Mouse (Mus musculus): Measurements from ENCODE around the gene Dcun1d2.
"Not testable (repeated sequence)": the region's sequence is repeated elsewhere in the genome, so short reads cannot be mapped to it uniquely, and the experiment has no call there.

The Dcun1d2 gene

DNA sequence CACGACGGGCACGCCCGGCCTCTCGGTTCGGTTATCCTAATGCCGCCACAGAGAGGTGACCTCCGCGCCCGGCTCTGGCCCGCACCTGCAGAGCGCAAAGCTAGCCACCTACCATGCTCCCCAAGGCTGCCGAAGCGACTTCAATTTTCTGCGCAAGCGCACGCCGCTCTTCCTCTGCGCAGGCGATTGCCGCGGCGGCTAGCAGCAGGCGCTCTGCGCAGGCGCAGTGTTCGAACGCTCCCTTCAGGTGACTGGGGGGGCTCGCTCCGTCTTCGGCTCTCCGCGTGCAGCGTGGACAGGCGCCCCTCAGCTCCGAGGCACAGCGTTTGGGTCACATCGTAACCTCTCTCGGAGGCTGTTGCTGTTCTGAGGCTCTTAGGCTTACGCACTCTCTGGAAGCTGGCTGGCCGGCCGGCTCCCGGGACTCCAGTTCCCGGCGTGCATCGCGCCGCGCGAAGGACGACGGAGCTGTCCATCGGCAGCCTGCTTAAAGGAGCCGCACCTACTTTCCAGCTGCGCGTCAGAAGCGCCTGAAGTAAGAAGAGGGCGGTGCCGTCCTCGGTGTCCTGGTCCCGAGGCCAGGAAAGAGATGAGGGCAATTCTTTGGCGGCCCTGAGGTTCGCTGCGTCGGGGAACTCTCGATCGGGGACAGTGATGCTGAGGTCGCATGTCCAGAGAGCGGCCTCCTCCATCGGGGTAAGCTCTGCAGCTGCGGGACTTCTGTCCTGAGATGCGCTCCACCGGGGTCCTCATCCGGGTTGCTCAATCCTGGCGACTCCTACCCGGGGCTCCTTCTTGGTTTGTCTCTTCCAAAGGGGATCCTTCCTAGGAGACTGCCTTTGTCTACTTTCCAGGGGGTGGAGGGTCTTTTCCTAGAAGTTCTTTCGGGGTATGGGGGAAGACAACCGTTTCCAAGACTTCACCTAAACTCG lies at the start of gene Dcun1d2, which contains the start of gene Tmco3:
Dcun1d2 (minus strand) TSS at position 440 of the 932 bp plus-strand sequence.
Tmco3 (plus strand) TSS at position 499 of the 932 bp plus-strand sequence.
- peak; percentile 97 for DNase-seq (ENCODE audit: low read depth, low spot score)

DNA sequence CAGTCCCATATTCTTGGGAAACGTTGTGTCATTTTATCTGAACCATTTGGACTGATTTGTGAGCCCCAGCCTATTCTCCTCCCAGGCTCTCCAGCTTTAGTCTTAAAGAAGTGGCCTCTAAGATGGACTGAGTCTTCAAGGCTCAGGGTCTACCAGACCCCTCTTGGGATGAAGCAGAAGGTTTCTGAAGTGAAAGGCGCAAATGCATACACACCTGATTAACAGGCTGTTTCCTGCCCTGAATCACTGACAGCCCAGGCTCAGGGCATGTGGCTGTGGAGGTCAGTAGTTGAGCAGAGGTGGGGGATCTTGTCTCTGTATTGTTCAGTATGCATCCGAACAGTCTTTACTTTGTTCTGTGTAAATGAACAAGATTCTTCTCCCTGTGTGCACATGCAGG lies 49.7 kb upstream of the Dcun1d2 start:
- DNase-seq (ENCODE audit: low read depth, low spot score), result no peak

DNA sequence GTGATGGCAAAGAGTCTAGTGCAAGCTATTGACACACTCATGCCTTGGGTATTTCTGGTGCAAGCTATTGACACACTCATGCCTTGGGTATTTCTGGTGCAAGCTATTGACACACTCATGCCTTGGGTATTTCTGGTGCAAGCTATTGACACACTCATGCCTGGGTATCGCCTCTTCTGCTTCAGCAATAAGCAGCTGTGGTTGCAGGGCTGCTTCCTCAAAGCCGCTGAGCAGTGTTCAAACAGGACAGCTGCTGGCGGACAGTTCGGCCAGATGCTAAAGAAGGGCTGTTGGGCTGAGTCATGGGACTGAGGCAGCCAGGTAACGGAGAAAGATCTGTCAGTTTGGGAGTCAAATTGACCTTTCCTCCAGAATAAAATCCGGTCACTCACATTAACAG lies 49.3 kb upstream of the Dcun1d2 start:
- DNase-seq (ENCODE audit: low read depth, low spot score), result not testable (repeated sequence)

DNA sequence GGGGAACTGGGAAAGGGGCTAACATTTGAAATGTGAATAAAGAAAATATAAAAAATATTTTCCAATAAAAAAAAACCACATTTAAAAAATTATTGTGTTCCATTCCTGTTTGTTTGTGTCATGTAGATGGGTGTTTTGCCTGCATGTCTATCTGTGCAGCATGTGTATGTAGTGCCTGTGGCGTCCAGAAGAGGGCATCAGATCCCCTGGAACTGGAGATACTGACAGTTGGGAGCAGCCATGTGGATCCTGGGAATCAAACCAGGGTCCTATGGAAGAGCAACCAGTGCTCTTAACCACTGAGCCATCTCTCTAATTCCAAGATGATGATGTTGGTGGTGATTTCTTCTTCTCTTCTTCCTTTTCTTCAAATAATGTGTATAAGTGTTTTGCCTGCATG lies 46.7 kb upstream of the Dcun1d2 start:
- no peak for DNase-seq (ENCODE audit: low read depth, low spot score)

DNA sequence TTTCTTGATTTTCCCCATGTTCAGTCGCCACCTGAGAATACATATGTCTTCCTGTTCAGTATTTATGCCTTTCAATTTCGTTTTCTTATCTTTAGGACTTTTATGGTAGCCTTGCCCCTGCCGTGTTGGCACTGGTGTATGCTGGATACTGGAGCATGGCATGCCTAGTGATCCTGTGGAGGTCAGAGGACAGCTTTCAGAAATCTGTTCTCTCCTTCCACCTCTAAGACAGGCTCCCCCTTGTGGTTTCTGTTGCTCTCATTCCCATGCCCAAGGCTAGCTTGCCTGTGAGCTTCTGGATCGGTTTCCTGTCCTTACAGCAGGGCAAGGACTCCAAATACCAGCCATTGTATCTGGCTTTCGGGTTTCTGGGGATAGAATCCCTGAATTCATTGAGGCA lies 38.7 kb upstream of the Dcun1d2 start:
- DNase-seq (ENCODE audit: low read depth, low spot score), result peak; percentile 24

DNA sequence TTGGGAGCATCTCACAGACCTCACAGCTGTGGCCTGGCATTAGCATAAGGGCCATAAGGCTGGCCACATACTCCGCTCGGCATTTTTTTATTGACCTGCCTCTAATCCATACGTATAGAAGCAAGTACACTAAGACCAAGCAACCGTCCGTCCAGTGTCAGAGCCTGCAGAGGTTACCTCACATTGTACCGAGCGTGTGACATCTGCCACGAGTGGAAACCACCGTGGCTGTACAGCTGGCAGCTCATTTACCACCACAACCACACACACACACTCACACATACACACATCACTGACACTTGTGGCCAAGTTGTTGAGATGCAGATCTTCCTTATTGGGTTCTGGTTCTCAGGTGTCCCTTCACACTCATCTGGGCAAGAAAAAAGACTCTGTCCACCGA lies 28.7 kb upstream of the Dcun1d2 start:
- no peak for DNase-seq (ENCODE audit: low read depth, low spot score)

DNA sequence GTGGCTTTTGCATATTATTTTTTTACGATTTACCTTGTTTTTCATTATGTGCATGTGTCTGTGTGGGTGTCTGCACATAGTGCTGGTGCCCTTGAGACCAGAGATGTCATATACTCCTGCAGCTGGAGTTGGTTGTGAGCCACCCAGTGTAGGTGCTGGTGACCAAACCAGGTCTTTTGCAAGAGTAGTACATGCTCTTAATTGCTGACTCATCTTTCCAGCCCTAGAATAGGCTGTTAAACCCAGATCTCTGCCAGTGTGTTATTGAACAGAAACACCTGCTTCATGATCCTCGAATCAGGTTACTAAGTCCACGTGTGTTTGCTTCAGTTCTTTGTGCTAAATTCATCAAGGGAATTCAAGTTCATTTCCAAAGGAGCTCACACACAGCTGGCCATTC lies 27.0 kb upstream of the Dcun1d2 start:
- DNase-seq (ENCODE audit: low read depth, low spot score), result no peak

DNA sequence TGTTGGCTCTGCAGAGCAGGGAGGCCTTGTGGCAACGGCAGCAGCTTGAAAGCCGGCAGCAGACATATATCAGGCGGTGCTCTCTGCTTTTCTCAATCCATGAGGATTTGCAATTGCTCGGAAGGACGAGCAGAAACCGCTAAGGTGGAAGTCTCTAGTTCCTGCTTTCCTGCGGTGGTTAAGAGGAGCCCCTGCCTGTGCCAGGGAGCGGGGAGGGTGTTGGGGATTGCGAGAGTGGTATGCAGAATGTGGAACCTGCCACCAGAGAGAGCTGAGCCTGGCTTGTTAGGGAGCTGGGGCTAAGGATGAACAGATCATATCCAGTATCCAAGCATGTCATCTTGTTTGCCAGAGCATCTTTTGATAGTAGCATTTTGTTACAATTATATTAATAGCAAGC lies 19.0 kb upstream of the Dcun1d2 start:
- no peak for DNase-seq (ENCODE audit: low read depth, low spot score)

DNA sequence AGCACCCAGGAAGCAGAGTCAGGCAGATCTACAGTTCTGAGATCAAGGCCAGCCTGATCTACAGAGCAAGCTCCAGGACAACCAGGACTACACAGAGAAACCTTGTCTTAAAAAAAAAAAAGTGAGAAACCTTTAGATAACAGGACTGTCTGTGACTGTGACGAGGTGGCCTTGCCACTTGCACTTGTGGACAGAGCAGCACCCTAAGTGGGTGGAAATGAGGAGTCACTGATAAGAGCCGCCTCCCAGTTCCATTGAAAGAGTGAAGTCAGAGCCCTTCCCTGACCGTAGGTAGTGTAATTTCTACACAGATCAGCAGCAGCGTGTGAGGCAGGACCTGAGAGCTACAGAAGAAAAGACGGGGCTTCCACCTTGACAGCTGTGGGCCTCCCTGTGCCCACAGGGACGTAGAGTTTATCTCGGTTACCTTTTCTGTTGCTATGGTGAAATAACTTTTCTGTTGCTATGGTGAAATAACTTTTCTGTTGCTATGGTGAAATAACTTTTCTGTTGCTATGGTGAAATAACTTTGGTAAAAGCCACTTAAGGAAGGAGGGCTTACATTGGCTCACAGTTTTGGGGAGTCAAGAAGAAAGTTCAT lies 18.5 kb upstream of the Dcun1d2 start:
- DNase-seq (ENCODE audit: low read depth, low spot score), result no peak

DNA sequence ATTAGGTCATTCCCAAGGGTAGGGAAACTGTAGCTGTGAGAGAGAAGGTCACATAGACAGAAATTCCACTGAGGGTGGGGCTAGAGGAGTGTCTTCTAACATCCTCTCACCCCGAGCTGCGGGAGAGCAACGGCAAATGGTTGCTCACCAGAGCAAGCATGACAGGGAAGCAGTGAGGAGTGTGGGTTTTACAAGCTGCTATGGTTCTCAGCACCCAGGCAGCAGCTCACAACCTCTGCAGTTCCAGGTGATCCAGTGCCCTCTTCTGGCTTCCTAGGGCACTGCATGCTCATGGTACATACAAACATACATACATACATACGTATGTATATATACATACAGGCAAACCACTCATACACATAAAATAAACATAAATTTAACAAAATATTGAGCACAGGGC lies 18.0 kb upstream of the Dcun1d2 start:
- DNase-seq (ENCODE audit: low read depth, low spot score), result no peak

DNA sequence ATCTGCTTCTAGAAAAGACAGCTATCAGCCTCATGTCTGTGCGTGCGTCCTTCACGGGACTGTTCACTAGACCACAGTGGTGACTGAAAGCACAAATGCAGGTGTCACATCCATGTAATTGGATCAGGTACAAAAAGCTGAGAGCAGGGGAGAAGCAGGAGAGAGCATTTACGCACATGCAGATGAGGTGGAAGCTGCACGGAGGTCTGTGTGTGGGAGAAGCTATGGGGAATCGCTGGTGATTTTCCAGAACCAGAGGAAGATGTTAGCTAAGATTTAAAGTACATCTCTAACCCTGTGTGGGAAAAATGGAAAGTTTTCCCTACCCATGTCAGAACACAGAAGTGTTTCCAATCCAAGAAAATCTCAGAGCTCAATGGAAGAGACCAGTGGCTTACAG lies 17.5 kb upstream of the Dcun1d2 start:
- DNase-seq (ENCODE audit: low read depth, low spot score), result no peak

DNA sequence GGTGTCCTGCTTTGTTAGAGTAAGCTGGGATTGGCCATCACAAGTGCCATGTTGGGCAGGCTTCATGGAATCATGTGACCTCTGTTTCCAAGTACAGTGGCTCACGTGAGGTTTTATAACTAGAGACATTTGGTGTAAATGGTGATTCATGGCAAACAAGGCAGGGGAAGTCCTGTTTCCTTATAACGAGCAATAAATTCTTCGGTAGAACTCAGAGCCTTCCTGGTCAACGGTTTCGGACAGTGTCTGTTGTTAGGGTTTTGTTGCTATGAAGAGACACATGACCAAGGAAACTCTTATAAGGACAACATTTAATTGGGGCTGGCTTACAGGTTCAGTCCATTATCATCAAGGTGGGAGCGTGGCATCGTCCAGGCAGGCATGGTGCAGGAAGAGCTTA lies 13.1 kb upstream of the Dcun1d2 start:
- no peak for DNase-seq (ENCODE audit: low read depth, low spot score)

DNA sequence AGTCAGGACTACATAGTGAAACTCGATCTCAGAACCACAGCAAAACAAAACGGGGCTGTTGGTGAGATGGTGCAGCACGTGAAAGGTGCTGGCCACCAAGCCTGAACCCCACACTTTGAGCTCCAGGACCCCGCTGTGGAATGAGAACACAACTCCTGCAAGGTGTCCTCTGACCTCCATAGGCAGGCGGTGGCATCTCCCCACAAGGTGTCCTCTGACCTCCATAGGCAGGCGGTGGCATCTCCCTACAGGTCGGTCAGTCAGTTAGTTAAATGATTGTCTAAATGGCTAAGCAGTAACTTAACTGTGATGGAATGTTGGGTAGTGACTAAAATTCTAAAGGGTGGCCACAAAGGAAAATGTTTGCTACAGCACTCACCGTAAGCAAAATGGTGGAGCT lies 11.6 kb upstream of the Dcun1d2 start:
- DNase-seq (ENCODE audit: low read depth, low spot score), result no peak

DNA sequence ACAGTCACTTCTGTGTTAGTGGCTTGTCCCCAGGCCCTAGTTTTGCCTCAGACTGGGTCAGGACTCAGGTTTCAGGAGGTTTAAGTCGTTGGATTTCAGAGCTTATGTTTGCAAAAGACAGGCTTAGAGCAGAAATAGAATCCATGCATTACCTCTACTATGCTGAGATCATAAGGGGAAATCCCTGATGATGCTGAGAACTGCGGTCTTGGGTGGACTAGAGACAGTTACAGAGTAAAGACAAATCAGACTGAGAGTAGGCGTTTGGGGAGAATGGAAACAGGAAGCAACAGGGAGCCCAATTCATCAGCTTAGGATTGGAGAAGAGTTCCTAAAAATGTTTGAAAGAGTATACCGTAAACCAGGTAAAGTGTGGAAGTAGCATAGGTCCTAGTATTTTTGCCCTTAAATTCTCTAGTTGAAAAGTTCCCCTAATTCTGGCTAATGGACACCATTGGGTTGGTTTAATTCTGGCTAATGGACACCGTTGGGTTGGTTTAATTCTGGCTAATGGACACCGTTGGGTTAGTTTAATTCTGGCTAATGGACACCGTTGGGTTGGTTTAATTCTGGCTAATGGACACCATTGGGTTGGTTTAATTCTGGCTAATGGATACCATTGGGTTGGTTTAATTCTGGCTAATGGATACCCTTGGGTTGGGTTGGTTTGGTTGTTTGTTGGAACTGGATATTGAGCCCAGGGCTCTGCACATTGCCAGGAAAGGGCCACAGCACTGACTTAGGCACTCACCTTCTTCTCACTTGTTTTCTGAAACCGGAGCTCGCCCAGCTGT lies 5.9 kb upstream of the Dcun1d2 start:
- no peak for DNase-seq (ENCODE audit: low read depth, low spot score)

DNA sequence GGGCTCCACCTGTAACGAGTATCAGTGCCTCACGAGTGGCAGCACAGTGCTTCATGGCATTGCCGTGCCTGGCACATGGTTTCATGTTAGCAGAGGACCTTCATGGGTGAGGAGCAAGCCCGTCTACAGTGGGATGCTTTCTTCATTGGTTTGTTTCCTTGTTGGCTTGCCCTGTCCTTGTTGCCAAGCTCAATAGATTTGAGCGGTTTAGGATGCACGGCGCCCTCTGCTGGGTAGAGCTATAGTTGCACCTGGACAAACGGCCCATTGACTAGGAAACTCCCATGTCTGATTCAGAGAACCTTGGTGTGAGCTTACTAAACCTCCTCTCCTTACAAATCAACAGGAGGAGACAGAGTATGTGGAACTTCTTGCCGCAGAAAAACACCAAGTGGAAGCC lies 4.4 kb upstream of the Dcun1d2 start:
- peak; percentile 75 for DNase-seq (ENCODE audit: low read depth, low spot score)

DNA sequence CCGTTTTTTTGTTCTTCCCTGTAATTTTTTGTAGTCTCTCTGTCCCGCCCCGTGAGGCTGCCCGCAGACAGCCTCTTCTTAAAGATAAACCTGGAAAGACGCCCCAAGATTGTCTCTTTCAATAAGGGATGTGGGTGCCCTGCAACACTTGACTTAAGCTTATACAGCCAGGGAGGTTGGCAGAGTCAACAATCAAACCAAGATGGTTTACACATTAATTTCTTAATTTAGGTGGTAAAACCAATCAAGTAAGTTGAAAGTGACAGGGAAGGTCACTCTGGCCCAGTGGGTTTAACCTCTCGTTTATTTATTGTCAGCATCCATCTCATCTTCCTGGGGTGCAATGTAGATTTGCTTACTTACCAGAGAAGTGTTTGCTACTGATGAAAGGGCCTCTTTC lies 715 bp upstream of the Dcun1d2 start:
- DNase-seq (ENCODE audit: low read depth, low spot score), result no peak

DNA sequence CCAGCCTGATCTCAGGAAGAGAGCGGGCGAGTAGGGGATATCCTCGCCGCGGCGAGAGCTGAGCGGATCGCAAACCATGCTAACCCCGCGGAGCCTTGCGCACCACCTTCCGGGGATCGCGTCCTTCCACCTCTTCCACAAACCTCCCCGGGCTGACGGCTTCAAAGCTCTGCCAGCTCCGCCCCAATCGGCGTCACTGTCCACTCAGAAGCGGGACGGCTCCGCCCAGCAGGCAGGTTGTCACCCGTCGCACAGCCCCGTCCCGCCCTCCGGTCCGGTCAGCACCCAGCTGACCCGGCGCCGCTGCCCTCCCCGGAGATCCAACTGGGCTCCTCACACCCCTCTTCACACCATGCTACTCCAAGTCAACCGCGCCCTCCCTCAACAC lies 633 bp downstream of the Dcun1d2 start:
- DNase-seq (ENCODE audit: low read depth, low spot score), result peak; percentile 72

DNA sequence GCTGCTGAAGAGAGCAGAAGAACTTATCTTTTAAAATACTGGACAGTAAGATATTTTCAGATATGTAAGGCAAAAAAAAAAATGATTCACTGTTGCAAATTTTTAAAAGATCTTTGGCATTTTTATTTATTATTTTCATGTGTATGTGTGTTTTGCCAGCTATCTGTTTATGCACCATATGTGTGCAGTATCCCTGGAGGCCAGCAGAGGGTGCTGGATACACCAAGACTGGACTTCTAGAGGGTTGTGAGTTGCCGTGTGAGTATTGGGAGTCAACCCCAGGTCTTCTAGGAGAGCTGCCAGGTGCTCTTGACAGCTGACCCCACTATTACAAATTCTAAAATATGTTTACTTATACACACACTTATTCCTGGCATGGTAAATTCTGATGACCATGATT lies 4.7 kb downstream of the Dcun1d2 start:
- no peak for DNase-seq (ENCODE audit: low read depth, low spot score)

DNA sequence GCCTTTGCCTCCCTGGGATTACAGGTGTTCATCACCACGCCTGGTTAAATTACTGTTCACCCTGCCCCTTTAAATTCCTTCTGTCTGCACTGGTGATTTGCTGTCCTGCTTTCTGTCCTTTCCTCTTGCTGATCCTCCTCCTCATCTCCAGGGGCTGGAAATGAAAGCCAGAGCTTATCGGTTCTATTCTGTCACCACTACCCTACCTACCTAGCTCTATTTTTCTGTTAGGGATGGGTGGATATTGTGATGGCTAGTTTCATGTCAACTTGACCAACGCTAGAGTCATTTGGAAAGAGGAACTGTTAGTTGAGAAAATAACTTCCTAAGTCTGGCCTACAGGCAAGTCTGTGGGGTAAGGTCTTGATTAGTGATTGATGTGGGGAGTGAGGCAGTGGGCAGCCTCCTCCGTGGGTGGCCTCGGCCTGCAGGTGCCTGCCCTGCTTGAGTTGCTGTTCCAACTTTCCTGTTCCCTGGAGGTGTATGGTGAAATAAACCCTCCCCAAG lies 10.9 kb downstream of the Dcun1d2 start:
- DNase-seq (ENCODE audit: low read depth, low spot score), result peak; percentile 23

DNA sequence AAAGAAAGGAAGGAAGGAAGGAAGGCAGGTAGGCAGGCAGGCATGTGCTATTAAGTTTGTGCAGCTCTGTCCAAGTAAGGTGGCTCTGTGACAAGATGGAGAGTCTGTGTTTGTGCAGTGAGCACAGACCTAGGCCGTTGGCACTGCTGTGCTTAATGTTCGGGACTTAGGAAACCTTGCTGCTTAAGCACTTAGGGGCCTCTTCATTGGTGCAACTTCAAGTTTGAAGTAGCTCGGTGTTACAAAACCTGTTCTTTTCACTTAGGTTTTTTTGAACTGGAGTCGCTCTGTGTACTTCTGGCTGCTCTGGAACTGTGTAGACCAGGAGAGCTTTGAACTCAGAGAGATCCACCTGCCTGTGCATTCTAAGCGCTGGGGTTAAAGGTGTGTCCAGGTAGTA lies 15.1 kb downstream of the Dcun1d2 start:
- DNase-seq (ENCODE audit: low read depth, low spot score), result no peak

DNA sequence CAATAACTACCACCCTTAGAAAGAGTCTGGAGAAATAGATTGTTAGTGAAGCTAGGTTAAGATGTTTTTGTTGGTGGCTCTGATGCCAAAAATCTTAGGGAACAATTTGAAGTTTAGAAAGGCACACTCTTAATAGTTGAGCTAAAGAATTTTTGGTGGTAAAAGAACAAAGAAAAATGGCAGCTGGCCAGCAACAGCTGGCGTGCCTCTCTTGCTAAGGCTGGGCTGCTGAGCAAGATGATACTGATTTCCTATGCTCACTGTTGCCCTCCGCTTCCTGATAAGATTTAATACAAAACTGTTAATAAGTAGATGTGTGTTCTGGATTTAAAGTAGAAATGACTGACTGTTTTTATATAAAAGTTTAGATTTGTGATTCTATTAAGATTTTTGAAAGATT lies 20.4 kb downstream of the Dcun1d2 start:
- DNase-seq (ENCODE audit: low read depth, low spot score), result no peak

DNA sequence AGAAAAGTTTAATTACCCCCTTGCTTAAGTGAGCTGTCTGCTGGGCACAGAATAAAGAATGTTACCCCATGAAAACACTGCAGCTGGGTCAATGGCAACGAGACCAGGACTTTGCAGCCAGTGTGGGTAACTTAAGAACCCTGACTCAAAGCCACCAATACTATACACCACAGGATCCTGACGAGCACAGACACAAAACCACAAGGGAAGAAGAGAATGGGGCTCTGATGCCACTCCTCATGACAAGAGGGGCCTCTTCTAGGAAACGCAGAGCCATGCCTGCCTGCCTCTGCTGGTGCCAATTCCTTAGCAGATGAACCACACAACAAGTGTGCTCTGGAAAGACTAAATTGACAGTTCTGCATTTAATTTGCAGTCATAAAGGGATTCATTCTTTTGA lies 24.6 kb downstream of the Dcun1d2 start:
- DNase-seq (ENCODE audit: low read depth, low spot score), result no peak
